Mouse (Mus musculus): Measurements from ENCODE around the gene Amz2.

DNA sequence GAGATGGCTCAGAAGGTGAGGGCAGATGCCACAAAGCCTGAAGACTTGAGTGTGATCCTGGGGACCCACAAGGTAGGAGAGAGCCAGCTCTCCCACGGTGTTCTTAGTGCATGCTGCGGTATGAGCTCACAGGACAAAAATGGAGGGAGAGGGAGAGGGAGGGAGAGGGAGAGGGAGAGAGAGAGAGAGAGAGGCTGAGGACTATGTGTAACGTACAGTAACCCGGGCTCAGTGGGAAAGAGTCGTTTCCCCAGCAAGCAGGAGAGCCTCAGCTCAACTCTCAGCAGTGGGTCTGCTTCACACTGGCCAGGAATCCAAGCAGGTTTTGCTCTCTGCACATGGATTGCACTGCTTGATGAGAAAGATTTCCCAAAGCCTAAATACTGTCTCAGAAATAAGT, 13.5 kb downstream of the Amz2 start:
- no peak for TF ChIP-seq CTCF (IDR thresholded peaks at IDR 0.05; ENCODE audit: insufficient read depth, low read length)
- no peak for TF ChIP-seq POLR2A (IDR thresholded peaks at IDR 0.05; ENCODE audit: borderline replicate concordance, extremely low read depth, low read depth, low read length)

All from lung, adult 2 months (tissue).